Mouse (Mus musculus): ENCODE measurements around the gene Sco2. TPM values are rescaled to one million over a fixed set of nuclear protein-coding genes. Genes with fewer than 3 reads are reported as not detected.
A peak's percentile ranks its signal among the peaks of the same experiment; 100 is the strongest.

The Sco2 gene
- polyA plus RNA-seq, 1 experiment = 43.3 TPM

DNA sequence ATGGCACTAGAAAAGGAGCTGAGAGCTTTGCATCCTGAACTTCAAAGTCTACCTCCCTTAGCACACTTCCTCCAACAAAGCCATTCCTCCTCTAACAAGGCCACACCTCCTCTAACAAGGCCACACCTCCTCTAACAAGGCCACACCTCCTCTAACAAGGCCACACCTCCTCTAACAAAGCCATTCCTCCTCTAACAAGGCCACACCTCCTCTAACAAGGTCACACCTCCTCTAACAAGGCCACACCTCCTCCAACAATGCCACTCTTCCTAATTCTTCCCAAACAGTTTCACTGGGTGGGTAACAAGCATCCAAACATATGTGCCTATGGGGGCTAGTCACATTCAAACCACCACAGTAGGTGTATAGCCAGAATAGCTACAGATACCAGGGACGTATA lies 28.8 kb upstream of the Sco2 start:
- Histone ChIP-seq H3K4me1 (replicated peaks; ENCODE audit: control insufficient read depth, insufficient read depth, low read length) (no peaks in the 10 kb centered on the region), H3K27ac (ENCODE audit: control insufficient read depth, insufficient read depth, low read length) (no peak overlapping the region), H3K36me3 (ENCODE audit: control insufficient read depth, insufficient read depth, low read length) (no peaks in the 10 kb centered on the region), H3K27me3 (ENCODE audit: control insufficient read depth, insufficient read depth, low read length) (no peaks in the 10 kb centered on the region), H3K4me3 (ENCODE audit: control insufficient read depth, insufficient read depth, low read length) (no peak overlapping the region)
- WGBS = 95% methylated on average over 1 of the region's 1 CpGs
- TF ChIP-seq POLR2A (IDR thresholded peaks at IDR 0.05; ENCODE audit: control insufficient read depth, extremely low read depth, insufficient read depth, low read length, poor library complexity) (no peak), CTCF (IDR thresholded peaks at IDR 0.05; ENCODE audit: borderline replicate concordance, control insufficient read depth, extremely low read depth, insufficient read depth, low read length, poor library complexity) (no peak)
- DNase-seq = no peak

GRCm38 (mm10) chr15:89399716-89400115 lies 26.1 kb upstream of the Sco2 start:
- H3K27me3 ChIP-seq (ENCODE audit: control insufficient read depth, insufficient read depth, low read length) = no peaks in the 10 kb centered on the region
- WGBS = 83% methylated on average over 1 of the region's 1 CpGs
- no peaks in the 10 kb centered on the region for H3K4me1 ChIP-seq (replicated peaks; ENCODE audit: control insufficient read depth, insufficient read depth, low read length)
- no peak overlapping the region for H3K4me3 ChIP-seq (ENCODE audit: control insufficient read depth, insufficient read depth, low read length)
- no peak for TF ChIP-seq POLR2A (IDR thresholded peaks at IDR 0.05; ENCODE audit: control insufficient read depth, extremely low read depth, insufficient read depth, low read length, poor library complexity)
- TF ChIP-seq CTCF (IDR thresholded peaks at IDR 0.05; ENCODE audit: borderline replicate concordance, control insufficient read depth, extremely low read depth, insufficient read depth, low read length, poor library complexity) = no peak
- no peak overlapping the region for H3K27ac ChIP-seq (ENCODE audit: control insufficient read depth, insufficient read depth, low read length)
- H3K36me3 ChIP-seq (ENCODE audit: control insufficient read depth, insufficient read depth, low read length) = no peaks in the 10 kb centered on the region
- DNase-seq = no peak

DNA sequence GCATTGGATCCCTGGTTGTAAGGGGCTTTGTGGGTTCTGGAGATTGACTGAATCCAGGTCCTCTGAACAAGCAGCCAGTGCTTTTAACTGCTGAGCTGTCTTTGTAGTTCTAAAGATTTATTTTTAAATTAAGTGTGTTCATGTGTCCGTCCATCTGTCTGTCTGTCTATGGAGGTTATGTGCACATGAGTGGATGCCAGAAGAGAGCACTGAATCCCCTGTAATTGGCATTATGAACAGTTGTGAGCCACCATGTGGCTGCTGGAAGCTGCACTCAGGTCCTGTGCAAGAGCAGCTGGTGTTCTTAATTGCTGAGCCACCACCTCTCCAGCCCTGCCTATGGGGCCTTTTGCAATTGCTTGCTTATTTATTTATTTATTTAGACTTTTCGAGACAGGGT lies 24.5 kb upstream of the Sco2 start:
- WGBS = 99% methylated on average over 2 of the region's 2 CpGs
- Histone ChIP-seq H3K4me1 (replicated peaks; ENCODE audit: control insufficient read depth, insufficient read depth, low read length) (no peaks in the 10 kb centered on the region), H3K27me3 (ENCODE audit: control insufficient read depth, insufficient read depth, low read length) (no peaks in the 10 kb centered on the region), H3K27ac (ENCODE audit: control insufficient read depth, insufficient read depth, low read length) (no peak overlapping the region), H3K36me3 (ENCODE audit: control insufficient read depth, insufficient read depth, low read length) (no peaks in the 10 kb centered on the region), H3K4me3 (ENCODE audit: control insufficient read depth, insufficient read depth, low read length) (no peak overlapping the region)
- no peak for TF ChIP-seq CTCF (IDR thresholded peaks at IDR 0.05; ENCODE audit: borderline replicate concordance, control insufficient read depth, extremely low read depth, insufficient read depth, low read length, poor library complexity)
- no peak for TF ChIP-seq POLR2A (IDR thresholded peaks at IDR 0.05; ENCODE audit: control insufficient read depth, extremely low read depth, insufficient read depth, low read length, poor library complexity)
- DNase-seq = no peak

GRCm38 (mm10) chr15:89396883-89397282 lies 23.2 kb upstream of the Sco2 start:
- no peaks in the 10 kb centered on the region for H3K4me1 ChIP-seq (replicated peaks; ENCODE audit: control insufficient read depth, insufficient read depth, low read length)
- WGBS = 95% methylated on average over 4 of the region's 4 CpGs
- no peak for DNase-seq
- H3K4me3 ChIP-seq (ENCODE audit: control insufficient read depth, insufficient read depth, low read length) = no peak overlapping the region
- no peaks in the 10 kb centered on the region for H3K36me3 ChIP-seq (ENCODE audit: control insufficient read depth, insufficient read depth, low read length)
- no peak for TF ChIP-seq CTCF (IDR thresholded peaks at IDR 0.05; ENCODE audit: borderline replicate concordance, control insufficient read depth, extremely low read depth, insufficient read depth, low read length, poor library complexity)
- no peak for TF ChIP-seq POLR2A (IDR thresholded peaks at IDR 0.05; ENCODE audit: control insufficient read depth, extremely low read depth, insufficient read depth, low read length, poor library complexity)
- no peak overlapping the region for H3K27ac ChIP-seq (ENCODE audit: control insufficient read depth, insufficient read depth, low read length)
- H3K27me3 ChIP-seq (ENCODE audit: control insufficient read depth, insufficient read depth, low read length) = no peaks in the 10 kb centered on the region

GRCm38 (mm10) chr15:89390081-89390480 lies 16.4 kb upstream of the Sco2 start:
- no peaks in the 10 kb centered on the region for H3K27me3 ChIP-seq (ENCODE audit: control insufficient read depth, insufficient read depth, low read length)
- 97% methylated on average over 10 of the region's 10 CpGs for WGBS
- peaks cover 13% of the 10 kb centered on the region for H3K4me1 ChIP-seq (replicated peaks; ENCODE audit: control insufficient read depth, insufficient read depth, low read length)
- TF ChIP-seq POLR2A (IDR thresholded peaks at IDR 0.05; ENCODE audit: control insufficient read depth, extremely low read depth, insufficient read depth, low read length, poor library complexity) (no peak), CTCF (IDR thresholded peaks at IDR 0.05; ENCODE audit: borderline replicate concordance, control insufficient read depth, extremely low read depth, insufficient read depth, low read length, poor library complexity) (no peak)
- DNase-seq = no peak
- H3K27ac ChIP-seq (ENCODE audit: control insufficient read depth, insufficient read depth, low read length) = no peak overlapping the region
- no peaks in the 10 kb centered on the region for H3K36me3 ChIP-seq (ENCODE audit: control insufficient read depth, insufficient read depth, low read length)
- H3K4me3 ChIP-seq (ENCODE audit: control insufficient read depth, insufficient read depth, low read length) = no peak overlapping the region

DNA sequence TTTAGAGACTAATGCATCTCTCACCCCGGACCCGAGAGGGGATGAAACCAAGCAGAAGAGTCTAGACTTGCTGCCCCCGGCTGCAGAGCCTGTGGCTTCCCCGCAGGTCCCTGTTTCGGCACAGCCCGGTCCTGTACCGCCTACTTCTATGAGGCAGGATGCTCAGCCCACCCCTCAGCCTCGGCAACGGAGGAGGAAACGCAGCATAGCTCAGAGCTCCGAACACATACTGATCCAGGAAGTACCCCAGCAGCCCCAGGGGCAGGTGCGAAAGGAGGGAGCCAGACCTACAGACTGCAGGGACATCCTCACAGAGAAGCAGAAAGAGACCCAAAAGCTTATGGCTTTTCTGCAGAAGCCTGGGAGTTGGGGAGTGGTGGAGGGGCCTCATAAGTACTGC lies 13.5 kb upstream of the Sco2 start:
- WGBS = 5% methylated on average over 12 of the region's 12 CpGs
- TF ChIP-seq CTCF (IDR thresholded peaks at IDR 0.05; ENCODE audit: borderline replicate concordance, control insufficient read depth, extremely low read depth, insufficient read depth, low read length, poor library complexity) = no peak
- no peak for TF ChIP-seq POLR2A (IDR thresholded peaks at IDR 0.05; ENCODE audit: control insufficient read depth, extremely low read depth, insufficient read depth, low read length, poor library complexity)
- H3K4me1 ChIP-seq (replicated peaks; ENCODE audit: control insufficient read depth, insufficient read depth, low read length) = peaks cover 13% of the 10 kb centered on the region
- H3K36me3 ChIP-seq (ENCODE audit: control insufficient read depth, insufficient read depth, low read length) = no peaks in the 10 kb centered on the region
- no peak overlapping the region for H3K4me3 ChIP-seq (ENCODE audit: control insufficient read depth, insufficient read depth, low read length)
- no peak overlapping the region for H3K27ac ChIP-seq (ENCODE audit: control insufficient read depth, insufficient read depth, low read length)
- H3K27me3 ChIP-seq (ENCODE audit: control insufficient read depth, insufficient read depth, low read length) = no peaks in the 10 kb centered on the region
- peak; percentile 63 for DNase-seq

GRCm38 (mm10) chr15:89384617-89385016 lies 11.0 kb upstream of the Sco2 start, which contains the start of gene Klhdc7b:
Gene Klhdc7b, plus strand, starts transcription at chr15:89384917.
- Histone ChIP-seq H3K4me3 (ENCODE audit: control insufficient read depth, insufficient read depth, low read length) (no peak within 1 kb of the TSS), H3K27me3 (ENCODE audit: control insufficient read depth, insufficient read depth, low read length) (no peaks in the 10 kb centered on the region), H3K27ac (ENCODE audit: control insufficient read depth, insufficient read depth, low read length) (no peak within 1 kb of the TSS), H3K4me1 (replicated peaks; ENCODE audit: control insufficient read depth, insufficient read depth, low read length) (peaks cover 14% of the 10 kb centered on the region), H3K36me3 (ENCODE audit: control insufficient read depth, insufficient read depth, low read length) (no peaks in the 10 kb centered on the region)
- TF ChIP-seq CTCF (IDR thresholded peaks at IDR 0.05; ENCODE audit: borderline replicate concordance, control insufficient read depth, extremely low read depth, insufficient read depth, low read length, poor library complexity) (no peak), POLR2A (IDR thresholded peaks at IDR 0.05; ENCODE audit: control insufficient read depth, extremely low read depth, insufficient read depth, low read length, poor library complexity) (no peak)
- 97% methylated on average over 7 of the region's 7 CpGs for WGBS
- no peak for DNase-seq

Measured in thymus, adult 2 months (tissue).